Mouse (Mus musculus) kidney, embryonic 16.5 days (tissue): ENCODE results near the gene D2hgdh. TPM values are rescaled to one million over a fixed set of nuclear protein-coding genes. Genes with fewer than 3 reads are reported as not detected.
"Not testable (repeated sequence)": the region's sequence is repeated elsewhere in the genome, so short reads cannot be mapped to it uniquely, and the experiment has no call there.

Source experiments
- ATAC-seq: fragments of 200-750 bp; cut with Nextera tagmentation; 2 replicates; pipeline ENCODE4 v1.8.0; 2017; ENCODE audit warnings: moderate TSS enrichment; ENCODE audit not compliant: low FRiP score, low TSS enrichment
- H3K27ac ChIP-seq: fragments of 300-500 bp; sonication (generic); 2 replicates; pipeline ENCODE4 v1.5.1; 2014; ENCODE audit warnings: low read length
- H3K27me3 ChIP-seq: fragments of 300-500 bp; sonication (generic); 2 replicates; pipeline ENCODE4 v1.6.1; 2014; ENCODE audit warnings: low read length, control low read depth, mixed read lengths; ENCODE audit not compliant: insufficient read depth
- H3K36me3 ChIP-seq: fragments of 300-500 bp; sonication (generic); 2 replicates; pipeline ENCODE4 v1.6.1; 2014; ENCODE audit warnings: low read length, control low read depth, mixed read lengths; ENCODE audit not compliant: insufficient read depth
- H3K4me1 ChIP-seq: fragments of 300-500 bp; sonication (generic); 2 replicates; pipeline ENCODE4 v1.6.1; 2014; ENCODE audit warnings: low read length, control low read depth, mixed read lengths; ENCODE audit not compliant: insufficient read depth
- H3K4me2 ChIP-seq: fragments of 300-500 bp; sonication (generic); replicated peaks from 2 replicates; pipeline ENCODE4 v1.6.1; 2014; ENCODE audit warnings: low read depth, low read length
- H3K4me3 ChIP-seq: fragments of 300-500 bp; sonication (generic); 2 replicates; pipeline ENCODE4 v1.5.1; 2014; ENCODE audit warnings: mild to moderate bottlenecking, low read length
- H3K9ac ChIP-seq: fragments of 300-500 bp; sonication (generic); replicated peaks from 2 replicates; pipeline ENCODE4 v1.6.1; 2014; ENCODE audit warnings: low read length
- H3K9me3 ChIP-seq: fragments of 300-500 bp; sonication (generic); 2 replicates; pipeline ENCODE4 v1.6.1; 2016; ENCODE audit warnings: low read length, control low read depth
- WGBS: fragments of 180-500 bp; shearing (Covaris S2); extraction: QIAGEN DNeasy Blood & Tissue Kit; methylation state at CpG from one replicate; pipeline ENCODE4 v1.1.7; 2014; 5-methylcytosine and 5-hydroxymethylcytosine counted together
- polyA plus RNA-seq: library from polyadenylated mRNA; unstranded; fragments of >200 nt; fragmentation: Nextera tagmentation; extraction: Ambion mirVana; gene quantifications from 2 replicates; pipeline ENCODE4 v1.2.1, GENCODE M21; 2015

Gene D2hgdh
- polyA plus RNA-seq, 1 experiment from 2014 or later = 19.2 TPM

- Histone ChIP-seq H3K9ac (peak overlapping the region; percentile 68), H3K9me3 (no peaks in the 10 kb centered on the region), H3K36me3 (peaks cover 9% of the 10 kb centered on the region; the same call in 1 of the 2 replicates), H3K4me1 (peaks cover 6% of the 10 kb centered on the region; the same call in 1 of the 2 replicates), H3K4me2 (peak overlapping the region; percentile 85), H3K27ac (peak overlapping the region; percentile 94), H3K27me3 (no peaks in the 10 kb centered on the region), H3K4me3 (peak overlapping the region; percentile 56)
- 42% methylated on average over 27 of the region's 27 CpGs for WGBS
- ATAC-seq = peak; percentile 53; the same call in 1 of the 2 replicates
Measured at GRCm38 (mm10) chr1:93825771-93826539, 1.2 kb downstream of the D2hgdh start.

- H3K4me3 ChIP-seq = no peak overlapping the region
- 93% methylated on average over 9 of the region's 9 CpGs for whole genome bisulfite sequencing
- H3K27ac ChIP-seq = no peak overlapping the region
- H3K36me3 ChIP-seq = peaks cover 6% of the 10 kb centered on the region; the same call in 1 of the 2 replicates
- no peaks in the 10 kb centered on the region for H3K9me3 ChIP-seq
- H3K27me3 ChIP-seq = no peaks in the 10 kb centered on the region
- peaks cover 6% of the 10 kb centered on the region; the same call in 1 of the 2 replicates for H3K4me1 ChIP-seq
- H3K9ac ChIP-seq = no peak overlapping the region
- no peak for ATAC-seq
- H3K4me2 ChIP-seq = peak overlapping the region; percentile 85
Measured at GRCm38 (mm10) chr1:93826540-93826835, 1.8 kb downstream of the D2hgdh start.

- H3K27me3 ChIP-seq, H3K4me1 ChIP-seq, H3K27ac ChIP-seq, H3K4me3 ChIP-seq, H3K36me3 ChIP-seq, H3K9me3 ChIP-seq, H3K9ac ChIP-seq, H3K4me2 ChIP-seq: not testable (repeated sequence)
- 85% methylated on average over 1 of the region's 4 CpGs for WGBS
- ATAC-seq = peak; percentile 13; the same call in 1 of the 2 replicates
Measured at GRCm38 (mm10) chr1:93832754-93833360, 8.1 kb downstream of the D2hgdh start.

- no peaks in the 10 kb centered on the region for H3K9me3 ChIP-seq
- H3K4me3 ChIP-seq = no peak overlapping the region
- 80% methylated on average over 7 of the region's 7 CpGs for WGBS
- no peak overlapping the region for H3K27ac ChIP-seq
- no peaks in the 10 kb centered on the region for H3K27me3 ChIP-seq
- peaks cover 10% of the 10 kb centered on the region for H3K36me3 ChIP-seq
- H3K9ac ChIP-seq = no peak overlapping the region
- ATAC-seq = no peak
- H3K4me2 ChIP-seq = no peak overlapping the region
- H3K4me1 ChIP-seq = no peaks in the 10 kb centered on the region
Measured at GRCm38 (mm10) chr1:93834671-93835150, 10.0 kb downstream of the D2hgdh start.

- no peak overlapping the region for H3K9ac ChIP-seq
- H3K36me3 ChIP-seq = peaks cover 10% of the 10 kb centered on the region
- no peaks in the 10 kb centered on the region for H3K27me3 ChIP-seq
- no peak overlapping the region for H3K4me2 ChIP-seq
- ATAC-seq = no peak
- H3K9me3 ChIP-seq = no peaks in the 10 kb centered on the region
- H3K4me3 ChIP-seq = no peak overlapping the region
- H3K4me1 ChIP-seq = no peaks in the 10 kb centered on the region
- no peak overlapping the region for H3K27ac ChIP-seq
- 89% methylated on average over 4 of the region's 4 CpGs for WGBS
Measured at GRCm38 (mm10) chr1:93835211-93835610, 10.5 kb downstream of the D2hgdh start.

GRCm38 (mm10) chr1:93835876-93836531 lies 11.3 kb downstream of the D2hgdh start:
- no peak overlapping the region for H3K4me2 ChIP-seq
- no peak overlapping the region for H3K4me3 ChIP-seq
- no peak overlapping the region for H3K9ac ChIP-seq
- WGBS = 91% methylated on average over 6 of the region's 6 CpGs
- H3K27ac ChIP-seq = no peak overlapping the region
- no peak for ATAC-seq
- no peaks in the 10 kb centered on the region for H3K27me3 ChIP-seq
- H3K9me3 ChIP-seq = no peaks in the 10 kb centered on the region
- H3K36me3 ChIP-seq = peaks cover 10% of the 10 kb centered on the region
- H3K4me1 ChIP-seq = no peaks in the 10 kb centered on the region

- 86% methylated on average over 2 of the region's 2 CpGs for WGBS
Measured at GRCm38 (mm10) chr1:93836532-93836913, 11.8 kb downstream of the D2hgdh start.

GRCm38 (mm10) chr1:93837335-93837734 lies 12.6 kb downstream of the D2hgdh start:
- H3K9me3 ChIP-seq = no peaks in the 10 kb centered on the region
- H3K4me1 ChIP-seq = no peaks in the 10 kb centered on the region
- no peaks in the 10 kb centered on the region for H3K27me3 ChIP-seq
- no peak overlapping the region for H3K9ac ChIP-seq
- H3K4me2 ChIP-seq = no peak overlapping the region
- peaks cover 10% of the 10 kb centered on the region for H3K36me3 ChIP-seq
- no peak overlapping the region for H3K4me3 ChIP-seq
- no peak overlapping the region for H3K27ac ChIP-seq
- no peak for ATAC-seq
- 95% methylated on average over 8 of the region's 8 CpGs for WGBS

More at GRCm38 (mm10) chr1:93836532-93836913, 11.8 kb downstream of the D2hgdh start:
- H3K4me3 ChIP-seq = no peak overlapping the region
- H3K27ac ChIP-seq = no peak overlapping the region
- no peak for ATAC-seq
- no peaks in the 10 kb centered on the region for H3K4me1 ChIP-seq
- H3K4me2 ChIP-seq = no peak overlapping the region
- H3K9me3 ChIP-seq = no peaks in the 10 kb centered on the region
- peaks cover 10% of the 10 kb centered on the region for H3K36me3 ChIP-seq
- no peak overlapping the region for H3K9ac ChIP-seq
- H3K27me3 ChIP-seq = no peaks in the 10 kb centered on the region

GRCm38 (mm10) chr1:93838569-93838968 lies 13.9 kb downstream of the D2hgdh start:
- not testable (repeated sequence) for H3K27me3 ChIP-seq, H3K27ac ChIP-seq, ATAC-seq, H3K36me3 ChIP-seq, H3K9me3 ChIP-seq, H3K4me3 ChIP-seq, H3K4me1 ChIP-seq, H3K4me2 ChIP-seq, H3K9ac ChIP-seq
- WGBS = 86% methylated on average over 7 of the region's 8 CpGs
